Mouse (Mus musculus): ENCODE results near the gene Mycbp2.
A peak's percentile ranks its signal among the peaks of the same experiment; 100 is the strongest.

Mycbp2 gene

GRCm38 (mm10) chr14:103102731-103103335 is 243.8 kb downstream of the Mycbp2 start:
- no peak for DNase-seq (ENCODE audit: low spot score in 2 of 2)

DNA sequence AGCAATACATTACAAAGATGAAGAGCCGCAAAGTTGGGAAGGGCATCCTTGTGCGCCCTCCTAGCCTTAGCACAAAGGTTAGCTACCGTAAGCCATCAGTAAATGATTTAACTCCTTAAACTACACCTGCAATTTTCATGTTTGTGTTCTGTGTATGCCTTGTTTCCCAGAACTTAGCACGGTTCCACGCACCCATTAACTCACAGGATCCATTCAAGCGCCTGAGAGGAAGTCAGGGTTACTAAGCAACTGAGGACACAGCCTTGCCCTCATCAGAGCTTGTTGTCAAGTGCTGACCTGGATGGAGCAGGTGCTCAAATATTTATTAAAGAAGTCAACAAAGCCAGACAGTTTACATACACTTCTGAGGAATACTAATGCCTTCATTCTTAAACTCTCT is 244.4 kb downstream of the Mycbp2 start:
- no peak for DNase-seq (ENCODE audit: low spot score in 2 of 2)

DNA sequence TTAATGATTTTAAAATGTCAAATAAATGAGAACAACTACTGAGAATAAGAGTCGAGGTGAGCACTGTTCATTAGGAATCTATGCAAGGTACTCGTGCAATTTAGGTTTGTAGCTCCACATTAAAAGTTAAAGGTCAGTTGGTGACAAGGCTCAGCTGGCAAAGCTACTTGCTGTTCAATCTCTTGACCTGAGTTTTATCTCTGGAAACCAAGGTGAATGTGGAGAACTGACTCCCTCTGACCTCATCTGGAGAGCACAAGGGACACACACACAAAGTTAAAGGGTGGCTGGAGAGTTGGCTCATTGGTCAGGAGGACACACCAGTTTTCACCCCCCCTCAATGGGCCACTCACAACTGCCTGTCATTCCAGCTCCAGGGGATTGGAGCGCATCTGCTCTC is 245.4 kb downstream of the Mycbp2 start:
- no peak for DNase-seq (ENCODE audit: low spot score in 2 of 2)

DNA sequence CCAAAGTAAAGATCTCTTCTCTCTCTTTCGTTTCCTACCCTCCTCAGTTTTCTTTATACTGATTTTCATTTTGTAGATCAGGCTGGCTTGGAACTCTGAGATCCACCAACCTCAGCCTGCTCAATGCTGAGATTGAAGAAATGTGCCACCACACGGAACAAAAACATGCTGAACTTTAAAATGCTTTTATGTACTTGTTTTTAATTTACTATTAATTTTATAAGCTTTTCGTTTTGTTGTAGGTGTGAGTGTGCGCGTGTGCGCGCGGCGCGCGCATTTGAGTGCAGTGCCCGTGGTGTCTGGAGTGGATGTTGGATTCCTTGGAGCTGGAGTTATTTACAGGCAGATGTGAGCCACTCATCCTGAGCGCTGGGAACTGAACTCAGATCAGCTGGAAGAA is 246.3 kb downstream of the Mycbp2 start:
- no peak for DNase-seq (ENCODE audit: low spot score in 2 of 2)

- DNase-seq (ENCODE audit: low spot score in 2 of 2), result peak; percentile 91 to 96
Measured at GRCm38 (mm10) chr14:103099238-103099933, 247.2 kb downstream of the Mycbp2 start, which contains the start of gene Fbxl3. TSS of gene Fbxl3 (minus strand) at chr14:103099566.

DNA sequence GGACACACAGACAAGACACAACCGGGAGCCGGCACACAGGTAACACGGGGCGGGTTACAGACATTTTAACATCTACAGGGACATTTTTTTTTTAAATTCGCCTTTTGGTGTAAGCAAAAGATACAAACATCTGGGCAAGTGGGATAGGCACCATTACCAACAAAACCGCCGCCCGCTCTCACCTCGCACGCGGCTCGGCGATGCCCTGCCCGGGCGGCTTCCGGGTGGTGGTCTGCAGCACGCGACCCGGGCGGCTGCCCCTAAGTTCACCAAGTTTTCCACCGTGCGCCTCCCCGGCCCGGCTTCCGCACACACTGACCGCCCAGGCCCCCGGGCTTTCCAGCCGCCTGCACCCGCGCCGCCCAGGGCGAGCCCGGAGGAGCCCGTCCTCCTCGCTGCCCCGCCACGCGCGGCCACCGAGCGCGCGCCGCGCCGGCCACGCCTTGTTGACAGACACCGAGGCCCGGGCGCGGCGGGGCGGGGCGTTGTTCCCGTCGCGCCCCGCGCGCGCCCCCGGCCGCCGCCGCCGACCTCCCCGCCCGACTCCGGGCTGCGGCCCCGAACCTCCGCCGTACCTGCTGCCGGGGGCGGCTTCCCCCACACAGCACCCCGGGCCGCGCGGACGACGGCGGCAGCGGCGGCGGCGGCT is 247.9 kb downstream of the Mycbp2 start:
- DNase-seq (ENCODE audit: low spot score in 2 of 2), result peak; percentile 74 to 86

DNA sequence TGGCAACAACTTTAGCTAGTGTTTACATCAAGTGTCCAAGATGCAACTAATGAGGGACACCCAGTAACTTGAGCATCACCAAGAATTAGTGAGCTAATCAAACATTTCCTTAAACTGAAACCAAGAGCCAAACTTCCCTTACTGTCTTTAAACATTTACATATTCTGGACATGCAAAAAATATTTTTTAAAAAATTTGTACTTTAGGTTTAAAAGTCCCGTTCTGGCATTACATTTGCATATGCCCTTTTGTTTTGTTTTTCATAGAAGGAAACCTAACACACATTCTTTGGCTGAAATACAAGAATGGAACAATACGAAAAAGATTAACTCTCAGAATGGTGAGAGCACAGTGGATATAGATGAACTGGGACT is 248.4 kb downstream of the Mycbp2 start:
- no peak for DNase-seq (ENCODE audit: low spot score in 2 of 2)

GRCm38 (mm10) chr14:103096621-103097020 is 250.0 kb downstream of the Mycbp2 start:
- DNase-seq (ENCODE audit: low spot score in 2 of 2), result peak in 1 of 2 experiments; percentile 39

DNA sequence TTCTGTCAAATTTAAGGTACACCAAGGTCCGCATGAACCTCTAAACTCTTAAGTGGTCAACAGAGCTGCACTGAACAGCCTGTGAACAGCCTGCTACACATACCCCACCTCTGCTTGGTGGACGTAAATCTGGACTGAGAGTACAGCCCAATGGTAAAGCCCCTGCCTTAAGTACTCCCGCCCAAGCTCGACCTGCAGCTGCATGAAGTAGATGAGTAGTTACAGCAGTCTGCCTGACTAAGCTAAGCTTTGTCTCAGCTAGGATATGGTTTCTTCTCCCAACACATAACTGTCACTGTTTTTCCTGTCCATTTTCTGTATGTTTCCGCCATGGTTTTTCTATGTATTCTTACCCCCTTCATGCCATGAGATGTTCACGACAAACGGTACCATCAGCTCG is 250.8 kb downstream of the Mycbp2 start:
- DNase-seq (ENCODE audit: low spot score in 2 of 2), result no peak

- DNase-seq (ENCODE audit: low spot score in 2 of 2), result no peak
Measured at GRCm38 (mm10) chr14:103095036-103095435, 251.6 kb downstream of the Mycbp2 start.

- DNase-seq (ENCODE audit: low spot score in 2 of 2), result no peak
Measured at GRCm38 (mm10) chr14:103093670-103094069, 252.9 kb downstream of the Mycbp2 start.

DNA sequence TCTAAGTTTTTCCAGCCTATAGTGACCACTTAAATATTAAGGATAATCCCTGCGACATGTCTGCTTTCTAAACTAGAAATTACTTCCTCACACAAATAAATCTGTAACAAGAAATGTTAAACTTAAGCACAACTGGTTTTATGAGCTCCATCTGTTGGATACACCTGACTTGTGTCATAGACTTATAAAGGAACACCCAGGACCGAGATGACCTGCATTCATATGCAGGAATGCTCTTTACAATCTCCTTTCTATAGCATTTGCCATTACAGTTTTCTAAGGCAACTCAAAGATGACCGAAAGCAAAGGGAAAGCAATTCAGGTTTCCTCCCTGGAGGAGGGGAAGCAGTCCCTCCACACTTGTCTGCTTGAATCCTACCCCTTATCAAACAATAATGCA is 253.4 kb downstream of the Mycbp2 start:
- no peak for DNase-seq (ENCODE audit: low spot score in 2 of 2)

- peak in 1 of 2 experiments; percentile 41 for DNase-seq (ENCODE audit: low spot score in 2 of 2)
Measured at GRCm38 (mm10) chr14:103088624-103089023, 258.0 kb downstream of the Mycbp2 start.

- DNase-seq (ENCODE audit: low spot score in 2 of 2), result no peak
Measured at GRCm38 (mm10) chr14:103087846-103088245, 258.8 kb downstream of the Mycbp2 start.

DNA sequence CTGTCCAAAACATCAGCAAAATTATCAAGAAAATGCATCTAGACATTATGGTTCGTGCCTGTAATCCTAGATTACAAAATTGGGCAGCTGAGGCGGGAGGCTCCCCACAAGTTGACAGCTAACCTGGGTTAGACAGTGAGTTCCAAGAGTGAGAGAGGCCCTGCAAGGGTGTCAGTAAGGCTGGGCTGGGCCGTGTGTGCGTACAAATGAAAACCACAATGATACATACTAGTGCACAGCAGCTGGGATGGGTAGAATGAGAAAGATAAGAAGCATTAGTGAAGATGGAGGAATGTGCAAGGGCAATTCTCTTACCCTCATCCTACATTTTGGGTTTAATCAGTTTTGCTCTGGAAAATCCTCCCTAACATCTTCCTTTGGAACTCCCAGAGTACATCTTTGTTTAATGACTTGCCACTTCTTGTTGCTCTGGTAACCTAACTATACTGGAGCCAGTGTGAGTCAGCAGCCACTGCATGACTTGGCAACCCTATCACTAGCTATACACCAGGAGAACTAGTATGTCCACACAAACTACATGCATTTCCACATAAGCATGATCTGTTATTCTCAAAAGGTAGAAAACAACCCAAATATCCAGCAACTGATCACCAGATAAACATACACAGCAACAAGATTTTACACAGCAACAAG is 259.8 kb downstream of the Mycbp2 start:
- no peak for DNase-seq (ENCODE audit: low spot score in 2 of 2)

GRCm38 (mm10) chr14:103085840-103086533 is 260.6 kb downstream of the Mycbp2 start:
- no peak for DNase-seq (ENCODE audit: low spot score in 2 of 2)

DNA sequence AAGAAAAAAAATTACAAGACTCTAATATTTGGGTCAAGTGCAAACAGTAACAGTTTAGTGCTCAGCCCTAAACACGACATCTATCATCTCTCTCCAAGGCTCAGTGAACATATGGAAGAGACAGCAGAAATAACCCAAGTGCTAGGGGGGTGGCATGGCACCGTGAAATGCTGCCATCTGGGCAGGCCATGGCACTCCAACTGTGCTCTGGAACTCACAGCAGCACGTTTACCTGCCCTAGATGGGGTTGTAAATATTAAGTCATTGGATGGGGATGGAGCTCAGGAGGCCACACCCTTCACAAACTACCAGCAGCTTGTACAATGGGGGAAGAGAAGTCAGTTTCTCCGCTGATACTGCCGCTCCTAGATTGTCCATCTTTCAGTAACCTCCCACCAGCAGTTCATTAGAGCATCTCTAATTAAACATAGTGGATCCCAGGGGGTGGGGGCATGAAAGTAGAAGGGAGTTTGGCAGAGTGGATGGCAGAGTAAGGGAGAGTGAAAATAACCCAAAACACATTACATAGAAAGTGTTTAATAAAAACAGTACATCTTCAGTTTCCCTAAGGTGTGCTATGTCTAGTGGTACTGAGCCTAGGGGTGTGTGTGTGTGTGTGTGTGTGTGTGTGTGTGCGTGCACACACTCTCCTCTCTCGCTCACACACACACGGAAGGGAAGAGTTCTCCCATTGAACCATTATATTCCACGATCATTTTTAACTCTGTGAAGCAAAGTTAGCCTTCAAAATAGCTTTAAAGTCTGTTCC is 267.2 kb downstream of the Mycbp2 start:
- no peak for DNase-seq (ENCODE audit: low spot score in 2 of 2)

GRCm38 (mm10) chr14:103078006-103078912 is 268.4 kb downstream of the Mycbp2 start:
- DNase-seq (ENCODE audit: low spot score in 2 of 2), result no peak

DNA sequence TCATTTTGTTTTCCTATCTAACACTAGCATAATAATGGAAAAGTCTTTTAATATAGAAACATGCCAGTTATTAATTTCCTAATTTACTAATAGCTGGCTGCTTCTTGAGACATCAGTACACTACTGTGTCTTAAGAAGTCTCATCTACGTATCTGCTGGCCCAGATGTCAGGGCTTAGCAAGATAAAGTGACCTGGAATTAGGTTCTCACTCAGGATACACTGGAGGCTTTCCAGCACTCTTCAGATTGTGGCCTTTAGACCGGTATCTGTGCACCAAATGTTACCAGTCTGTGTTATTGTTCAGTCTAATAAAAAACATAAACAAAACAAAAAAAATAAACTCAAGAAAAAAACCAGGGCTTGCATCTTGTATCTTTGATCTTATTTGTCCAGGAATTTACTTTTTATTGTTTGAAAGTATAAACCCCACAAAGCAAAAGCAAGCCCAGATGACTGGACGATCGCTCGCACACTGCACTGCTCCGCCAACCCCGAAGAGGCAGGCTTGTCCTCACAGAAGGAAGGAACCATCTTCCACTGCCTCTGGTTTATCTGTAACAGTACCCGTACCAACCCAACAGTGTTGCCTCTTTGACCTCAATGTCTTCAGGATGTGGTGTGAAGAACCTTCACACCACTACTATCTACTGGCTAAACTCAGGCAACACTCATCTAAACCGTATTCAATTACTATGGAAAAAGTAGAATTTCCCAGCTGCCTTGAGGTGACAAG is 269.2 kb downstream of the Mycbp2 start:
- no peak for DNase-seq (ENCODE audit: low spot score in 2 of 2)

Data from urinary bladder, postnatal 36 days (tissue).